Mouse (Mus musculus): ENCODE results near the gene Thsd1. TPM values are rescaled to one million over a fixed set of nuclear protein-coding genes. Genes with fewer than 3 reads are reported as not detected.

Gene Thsd1
- polyA plus RNA-seq (2012; rRNA removed), result 2.0 and 2.7 TPM in 2 replicates

DNA sequence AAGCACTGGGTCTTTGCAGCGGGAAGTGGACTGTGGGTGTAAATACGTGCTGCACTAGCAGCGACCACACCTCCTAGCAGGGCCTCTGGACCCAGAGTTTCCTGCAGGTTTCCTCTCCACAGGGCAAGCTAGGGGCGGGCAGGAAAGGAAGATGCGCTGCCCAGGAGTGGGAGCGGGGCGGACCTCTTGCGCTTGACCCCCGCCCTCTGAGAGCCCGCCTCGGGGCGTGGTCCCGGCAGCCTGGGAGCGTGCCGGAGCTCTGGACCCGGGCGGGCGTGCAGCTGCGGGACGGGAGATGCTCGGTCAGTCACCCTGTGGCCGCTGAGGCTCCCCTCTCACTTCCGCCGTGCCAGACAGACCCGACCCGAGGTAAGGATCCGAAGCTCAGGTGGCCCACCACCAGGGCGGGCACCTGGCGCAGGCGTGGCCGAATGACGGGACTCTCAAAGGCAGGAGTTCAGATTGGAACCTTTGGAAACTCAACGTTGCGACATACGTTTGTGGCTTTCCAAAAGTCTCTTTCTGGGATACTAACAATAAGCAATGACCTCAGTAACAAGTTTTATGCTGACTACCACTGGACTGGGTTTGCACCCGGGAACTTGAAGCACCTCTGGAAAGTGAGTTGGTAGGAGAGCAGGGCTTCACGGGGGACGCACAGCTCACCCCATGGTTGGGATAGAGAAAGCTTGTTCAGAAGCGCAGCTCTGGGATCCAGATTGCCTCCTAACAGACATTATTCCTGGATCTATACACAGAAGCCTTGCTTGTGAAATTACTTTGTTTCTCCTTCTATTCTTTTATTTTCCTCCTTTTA lies at the start of gene Thsd1:
Thsd1 (plus strand) TSS at position 253 of the 817 bp plus-strand sequence.
- H3K36me3 ChIP-seq (ENCODE audit: control insufficient read depth, insufficient read depth, low read length), result no peaks in the 10 kb centered on the region
- H3K4me1 ChIP-seq (ENCODE audit: control insufficient read depth, insufficient read depth, low read length), result peaks cover 8% of the 10 kb centered on the region
- no peak within 1 kb of the TSS for H3K27ac ChIP-seq (ENCODE audit: control insufficient read depth, insufficient read depth, low read depth, low read length)
- no peaks in the 10 kb centered on the region for H3K27me3 ChIP-seq (ENCODE audit: control insufficient read depth, insufficient read depth, low read length)
- peak within 1 kb of the TSS; percentile 75 for H3K4me3 ChIP-seq (ENCODE audit: control insufficient read depth, low read depth, low read length)
- TF ChIP-seq CTCF (IDR thresholded peaks at IDR 0.05; ENCODE audit: control insufficient read depth, insufficient read depth, insufficient replicate concordance, low read depth, low read length) (no peak), POLR2A (IDR thresholded peaks at IDR 0.05; ENCODE audit: control insufficient read depth, low read depth, low read length) (no peak)

DNA sequence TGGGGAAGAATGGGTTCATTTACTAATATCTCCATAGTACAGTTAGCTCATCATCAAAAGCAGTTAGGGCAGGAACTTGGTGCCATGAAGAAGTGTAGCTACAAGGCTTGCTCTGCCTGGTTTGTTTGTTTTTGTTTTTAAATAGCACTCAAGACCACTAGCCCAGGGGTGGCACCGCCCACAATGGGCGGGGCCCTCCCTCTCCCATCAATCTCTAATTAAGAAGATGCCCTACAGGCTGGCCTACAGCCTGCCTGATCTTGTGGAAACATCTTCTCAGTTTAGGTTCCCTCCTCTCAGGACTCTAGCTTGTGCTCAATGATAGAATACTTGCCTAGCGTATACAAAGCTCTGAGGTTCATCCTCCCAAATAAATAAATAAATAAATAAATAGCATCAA lies 42.2 kb upstream of the Thsd1 start:
- Histone ChIP-seq H3K4me1 (ENCODE audit: control insufficient read depth, insufficient read depth, low read length) (peaks cover 7% of the 10 kb centered on the region), H3K36me3 (ENCODE audit: control insufficient read depth, insufficient read depth, low read length) (no peaks in the 10 kb centered on the region; the same call in 1 of the 2 replicates), H3K27ac (ENCODE audit: control insufficient read depth, insufficient read depth, low read depth, low read length) (no peak overlapping the region), H3K4me3 (ENCODE audit: control insufficient read depth, low read depth, low read length) (peak overlapping the region; percentile 51), H3K27me3 (ENCODE audit: control insufficient read depth, insufficient read depth, low read length) (no peaks in the 10 kb centered on the region)
- TF ChIP-seq CTCF (IDR thresholded peaks at IDR 0.05; ENCODE audit: control insufficient read depth, insufficient read depth, insufficient replicate concordance, low read depth, low read length), result no peak
- TF ChIP-seq POLR2A (IDR thresholded peaks at IDR 0.05; ENCODE audit: control insufficient read depth, low read depth, low read length), result no peak

DNA sequence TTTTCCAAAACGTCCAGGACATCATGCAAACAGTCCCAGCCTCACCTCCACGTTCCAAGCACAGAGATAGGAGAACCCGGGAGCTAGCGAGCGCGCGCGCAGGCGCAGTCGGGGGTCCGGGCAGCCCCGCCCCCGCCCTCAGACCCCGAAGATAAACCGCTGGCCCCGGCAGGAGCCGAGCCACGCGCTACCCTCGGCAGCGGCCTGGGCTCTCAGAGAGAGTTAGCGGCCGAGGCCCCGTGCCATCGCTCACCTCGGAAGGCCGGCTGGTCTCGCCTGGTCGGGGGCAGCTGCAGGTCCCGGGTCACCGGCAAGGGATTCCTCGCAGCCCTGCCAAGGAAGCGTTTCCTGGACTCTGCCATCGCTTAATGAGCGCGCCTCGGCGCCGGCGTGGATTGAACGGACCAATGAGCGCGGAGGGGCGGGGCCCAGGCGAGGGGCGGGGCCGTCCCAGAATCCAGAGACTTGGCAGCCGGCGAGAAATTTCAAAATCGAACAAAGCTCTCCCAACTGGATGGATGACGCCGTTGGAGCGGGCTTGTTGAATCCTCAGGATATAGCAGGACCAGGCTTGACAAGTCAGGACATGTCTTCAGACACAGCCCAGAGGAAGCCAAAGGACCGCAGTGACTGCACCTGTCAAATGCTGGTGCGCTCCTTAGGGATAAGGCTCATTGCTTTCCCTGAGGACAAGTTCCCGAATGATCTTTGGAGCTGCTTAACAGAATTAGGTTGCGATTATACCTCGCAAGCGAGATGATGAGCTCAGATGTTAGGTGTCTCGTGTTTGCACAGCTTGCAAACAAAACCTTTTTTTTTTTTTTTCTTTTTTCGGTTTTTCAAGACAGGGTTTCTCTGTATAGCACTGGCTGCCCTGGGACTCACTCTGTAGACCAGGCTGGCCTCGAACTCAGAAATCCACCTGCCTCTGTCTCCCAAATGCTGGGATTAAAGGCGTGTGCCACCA lies 41.4 kb upstream of the Thsd1 start, which contains the start of gene Ckap2:
Ckap2 (minus strand) TSS at position 389 of the 967 bp plus-strand sequence.
- Histone ChIP-seq H3K4me1 (ENCODE audit: control insufficient read depth, insufficient read depth, low read length) (peaks cover 7% of the 10 kb centered on the region), H3K4me3 (ENCODE audit: control insufficient read depth, low read depth, low read length) (peak within 1 kb of the TSS; percentile 98), H3K27me3 (ENCODE audit: control insufficient read depth, insufficient read depth, low read length) (no peaks in the 10 kb centered on the region), H3K27ac (ENCODE audit: control insufficient read depth, insufficient read depth, low read depth, low read length) (peak within 1 kb of the TSS; percentile 98), H3K36me3 (ENCODE audit: control insufficient read depth, insufficient read depth, low read length) (no peaks in the 10 kb centered on the region)
- TF ChIP-seq POLR2A (IDR thresholded peaks at IDR 0.05; ENCODE audit: control insufficient read depth, low read depth, low read length) (peak; percentile 68), CTCF (IDR thresholded peaks at IDR 0.05; ENCODE audit: control insufficient read depth, insufficient read depth, insufficient replicate concordance, low read depth, low read length) (no peak)

DNA sequence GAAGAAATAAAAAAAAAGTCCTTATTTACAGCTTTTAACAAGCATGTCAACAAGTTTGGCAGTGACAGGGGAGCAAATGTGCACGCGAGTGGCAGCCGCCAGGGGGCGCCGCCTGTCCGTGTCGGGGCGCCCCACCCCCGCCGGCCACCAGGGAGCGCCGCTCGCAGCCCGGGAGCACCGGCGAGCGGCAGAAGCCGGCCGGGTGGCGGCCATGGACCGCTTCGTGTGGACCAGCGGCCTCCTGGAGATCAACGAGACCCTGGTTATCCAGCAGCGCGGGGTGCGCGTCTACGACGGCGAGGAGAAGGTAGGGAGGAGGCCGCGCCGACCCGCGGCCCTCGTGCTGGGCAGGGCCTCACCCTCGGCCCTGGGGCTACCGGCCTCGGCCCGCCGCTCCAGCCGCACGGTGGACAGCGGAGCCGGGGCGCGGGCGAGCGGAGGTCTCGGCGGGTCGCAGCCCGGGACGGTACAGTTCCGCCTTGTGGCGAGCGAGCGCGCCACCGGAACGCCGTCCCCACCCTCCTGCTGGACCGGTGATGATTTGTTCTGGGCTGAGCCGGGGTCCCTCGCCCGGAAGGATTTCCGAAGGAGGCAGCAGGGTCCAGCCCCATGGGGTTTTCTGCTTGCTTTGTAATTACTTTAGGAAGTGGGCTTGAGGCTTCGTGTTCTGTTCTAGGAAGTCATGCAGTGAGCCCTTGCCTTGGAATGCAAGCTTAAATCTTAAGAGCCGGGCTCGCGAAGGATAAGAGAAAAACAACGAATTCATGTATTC lies 34.3 kb upstream of the Thsd1 start, which contains the start of gene Vps36:
Vps36 (plus strand) TSS at position 150 of the 772 bp plus-strand sequence.
- Histone ChIP-seq H3K4me3 (ENCODE audit: control insufficient read depth, low read depth, low read length) (peak within 1 kb of the TSS; percentile 93), H3K27me3 (ENCODE audit: control insufficient read depth, insufficient read depth, low read length) (no peaks in the 10 kb centered on the region), H3K36me3 (ENCODE audit: control insufficient read depth, insufficient read depth, low read length) (no peaks in the 10 kb centered on the region), H3K4me1 (ENCODE audit: control insufficient read depth, insufficient read depth, low read length) (0 out of 2 replicates have a peak, but pooled peaks cover 2% of the 10 kb centered on the region), H3K27ac (ENCODE audit: control insufficient read depth, insufficient read depth, low read depth, low read length) (peak within 1 kb of the TSS; percentile 90)
- peak; percentile 11; the same call in 1 of the 2 replicates for TF ChIP-seq POLR2A (IDR thresholded peaks at IDR 0.05; ENCODE audit: control insufficient read depth, low read depth, low read length)
- peak; percentile 94 for TF ChIP-seq CTCF (IDR thresholded peaks at IDR 0.05; ENCODE audit: control insufficient read depth, insufficient read depth, insufficient replicate concordance, low read depth, low read length)

DNA sequence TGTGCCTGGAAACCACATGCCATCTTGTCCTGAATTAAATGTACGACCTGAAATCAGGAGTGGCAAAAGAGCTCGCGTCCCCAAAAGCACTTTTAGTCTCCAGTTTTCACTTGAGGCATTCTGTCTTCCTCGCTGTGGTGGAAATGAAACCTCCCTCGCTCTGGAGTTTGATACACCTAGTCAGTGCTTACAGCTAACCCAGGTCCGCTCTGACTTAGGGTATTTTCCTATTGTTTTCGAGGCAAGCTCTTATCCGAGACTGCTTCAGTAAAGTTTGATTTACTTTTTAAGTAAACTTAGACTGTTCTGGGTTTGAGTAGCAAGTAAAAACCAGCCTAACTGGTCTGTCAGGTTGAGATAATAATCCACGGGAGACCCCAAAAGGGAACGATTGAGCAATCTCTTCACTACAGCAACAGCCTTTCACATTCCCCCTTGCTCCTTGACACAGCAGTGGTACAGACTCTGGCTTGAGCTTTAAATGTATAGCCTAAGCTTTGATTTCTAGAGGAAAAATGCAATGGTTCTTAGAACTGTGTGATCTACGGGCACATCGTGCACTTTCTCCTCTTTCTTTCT lies 33.6 kb upstream of the Thsd1 start:
- TF ChIP-seq CTCF (IDR thresholded peaks at IDR 0.05; ENCODE audit: control insufficient read depth, insufficient read depth, insufficient replicate concordance, low read depth, low read length) (no peak), POLR2A (IDR thresholded peaks at IDR 0.05; ENCODE audit: control insufficient read depth, low read depth, low read length) (no peak)
- Histone ChIP-seq H3K4me1 (ENCODE audit: control insufficient read depth, insufficient read depth, low read length) (0 out of 2 replicates have a peak, but pooled peaks cover 2% of the 10 kb centered on the region), H3K36me3 (ENCODE audit: control insufficient read depth, insufficient read depth, low read length) (no peaks in the 10 kb centered on the region), H3K27ac (ENCODE audit: control insufficient read depth, insufficient read depth, low read depth, low read length) (peak overlapping the region; percentile 90), H3K4me3 (ENCODE audit: control insufficient read depth, low read depth, low read length) (peak overlapping the region; percentile 93), H3K27me3 (ENCODE audit: control insufficient read depth, insufficient read depth, low read length) (no peaks in the 10 kb centered on the region)

DNA sequence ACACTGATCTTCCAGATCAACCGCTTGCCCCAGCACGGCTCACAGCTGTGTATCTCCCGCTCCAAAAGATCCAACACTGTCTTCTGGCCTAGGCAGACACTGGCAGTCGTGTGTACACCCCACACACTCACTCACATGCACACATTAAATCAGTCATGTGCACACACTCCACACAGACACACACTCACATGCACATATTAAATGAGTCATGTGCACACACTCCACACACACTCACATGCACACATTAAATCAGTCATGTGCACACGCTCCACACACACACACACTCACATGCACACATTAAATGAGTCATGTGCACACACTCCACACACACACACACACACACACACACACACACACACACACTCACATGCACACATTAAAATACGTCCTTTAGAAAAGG lies 29.2 kb upstream of the Thsd1 start:
- Histone ChIP-seq H3K36me3 (ENCODE audit: control insufficient read depth, insufficient read depth, low read length) (no peaks in the 10 kb centered on the region), H3K4me1 (ENCODE audit: control insufficient read depth, insufficient read depth, low read length) (0 out of 2 replicates have a peak, but pooled peaks cover 2% of the 10 kb centered on the region), H3K4me3 (ENCODE audit: control insufficient read depth, low read depth, low read length) (no peak overlapping the region), H3K27ac (ENCODE audit: control insufficient read depth, insufficient read depth, low read depth, low read length) (no peak overlapping the region), H3K27me3 (ENCODE audit: control insufficient read depth, insufficient read depth, low read length) (no peaks in the 10 kb centered on the region)
- no peak for TF ChIP-seq POLR2A (IDR thresholded peaks at IDR 0.05; ENCODE audit: control insufficient read depth, low read depth, low read length)
- no peak for TF ChIP-seq CTCF (IDR thresholded peaks at IDR 0.05; ENCODE audit: control insufficient read depth, insufficient read depth, insufficient replicate concordance, low read depth, low read length)

Measured in testis, adult 2 months (tissue).